Mouse (Mus musculus) lung, adult 2 months (tissue): Measurements from ENCODE around the gene Mrnip. TPM values are rescaled to one million over a fixed set of nuclear protein-coding genes. Genes with fewer than 3 reads are reported as not detected.
A peak's percentile ranks its signal among the peaks of the same experiment; 100 is the strongest.

Experiments used
- DNase-seq: peaks from one replicate; pipeline ENCODE4 v3.0.0; 2022
- H3K4me1 ChIP-seq: fragments of 200-500 bp; 2 replicates; pipeline ENCODE4 v1.6.1; 2011; ENCODE audit warnings: low read length; ENCODE audit not compliant: control insufficient read depth, insufficient read depth
- H3K4me3 ChIP-seq: fragments of 200-500 bp; replicated peaks from 2 replicates; pipeline ENCODE3; 2011; ENCODE audit warnings: low read depth, mild to moderate bottlenecking, control low read depth, low read length; ENCODE audit errors: extremely low read depth
- CTCF ChIP-seq: fragments of 200-500 bp; IDR thresholded peaks from 2 replicates; pipeline ENCODE4 v1.5.1; 2011; ENCODE audit warnings: mild to moderate bottlenecking, low read length, control low read depth; ENCODE audit not compliant: insufficient read depth
- POLR2A ChIP-seq: fragments of 200-500 bp; IDR thresholded peaks from 2 replicates; pipeline ENCODE4 v1.6.1; 2011; ENCODE audit warnings: low read depth, mild to moderate bottlenecking, control low read depth, low read length, borderline replicate concordance; ENCODE audit errors: extremely low read depth
- WGBS: fragments of 180-500 bp; shearing (Covaris S2); methylation state at CpG from one replicate; pipeline ENCODE4 v1.1.7; 2018; 5-methylcytosine and 5-hydroxymethylcytosine counted together
- polyA plus RNA-seq: library from polyadenylated mRNA; depleted of rRNA; stranded (reverse); fragments of >200 nt; gene quantifications from 2 replicates; pipeline ENCODE4 v1.2.3, GENCODE M21; 2012

Mrnip gene
- polyA plus RNA-seq, 1 experiment = 4.5 TPM

DNA sequence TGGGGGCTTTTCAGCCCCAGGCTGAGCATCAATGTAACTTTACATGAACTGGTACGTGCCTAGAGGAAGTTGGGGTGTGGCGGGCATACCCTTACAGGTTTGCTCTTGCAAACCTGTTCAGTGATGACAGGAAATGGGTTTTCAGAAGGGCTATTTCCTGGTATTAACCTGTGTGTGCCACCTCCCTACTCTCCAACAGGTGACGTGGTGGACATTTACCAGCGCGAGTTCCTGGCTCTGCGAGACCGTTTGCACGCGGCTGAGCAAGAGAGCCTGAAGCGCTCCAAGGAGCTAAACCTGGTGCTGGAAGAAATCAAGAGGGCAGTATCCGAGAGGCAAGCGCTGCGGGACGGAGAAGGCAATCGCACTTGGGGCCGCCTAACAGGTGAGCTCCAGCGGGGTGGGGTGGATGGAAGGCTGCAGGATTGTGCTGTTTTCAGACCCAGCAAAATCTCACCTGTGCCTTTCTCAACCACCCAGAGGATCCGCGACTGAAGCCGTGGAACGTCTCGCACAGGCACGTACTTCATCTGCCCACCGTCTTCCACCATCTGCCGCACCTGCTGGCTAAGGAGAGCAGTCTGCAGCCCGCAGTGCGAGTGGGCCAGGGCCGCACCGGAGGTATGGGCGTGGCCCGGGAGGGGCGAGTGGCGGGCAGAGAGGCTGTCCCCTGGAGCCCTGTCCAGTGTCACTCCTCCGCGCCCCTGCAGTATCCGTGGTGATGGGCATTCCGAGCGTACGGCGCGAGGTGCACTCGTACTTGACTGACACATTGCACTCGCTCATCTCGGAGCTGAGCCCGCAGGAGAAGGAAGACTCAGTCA is 56.4 kb downstream of the Mrnip start:
- H3K4me1 ChIP-seq = peaks cover 31% of the 10 kb centered on the region
- no peak overlapping the region for H3K4me3 ChIP-seq
- TF ChIP-seq CTCF (no peak), POLR2A (no peak)
- no peak for DNase-seq
- WGBS = 54% methylated on average over 45 of the region's 45 CpGs

DNA sequence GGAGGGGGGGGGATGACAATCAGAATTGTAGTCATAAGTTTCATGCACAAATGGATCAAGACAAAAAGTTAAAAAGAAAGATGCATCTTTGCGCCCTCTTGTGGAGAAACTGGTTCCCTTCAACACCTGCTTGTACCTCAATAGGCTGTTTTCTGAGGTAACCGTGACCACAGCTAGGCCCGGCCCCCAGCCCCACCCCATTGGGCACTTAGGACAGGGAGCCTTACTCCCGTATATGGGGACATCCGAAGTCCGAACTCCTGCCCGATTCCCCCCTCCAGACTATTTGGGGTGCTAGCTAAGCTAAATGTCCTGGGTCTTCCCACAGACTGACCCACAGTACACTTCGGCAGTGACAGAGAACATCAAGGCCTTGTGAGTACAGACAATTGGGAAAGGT is 57.2 kb downstream of the Mrnip start:
- H3K4me3 ChIP-seq = no peak overlapping the region
- peak; percentile 47 for DNase-seq
- TF ChIP-seq POLR2A = no peak
- peak; percentile 41; the same call in 1 of the 2 replicates for TF ChIP-seq CTCF
- WGBS = 33% methylated on average over 8 of the region's 8 CpGs
- H3K4me1 ChIP-seq = peaks cover 29% of the 10 kb centered on the region

DNA sequence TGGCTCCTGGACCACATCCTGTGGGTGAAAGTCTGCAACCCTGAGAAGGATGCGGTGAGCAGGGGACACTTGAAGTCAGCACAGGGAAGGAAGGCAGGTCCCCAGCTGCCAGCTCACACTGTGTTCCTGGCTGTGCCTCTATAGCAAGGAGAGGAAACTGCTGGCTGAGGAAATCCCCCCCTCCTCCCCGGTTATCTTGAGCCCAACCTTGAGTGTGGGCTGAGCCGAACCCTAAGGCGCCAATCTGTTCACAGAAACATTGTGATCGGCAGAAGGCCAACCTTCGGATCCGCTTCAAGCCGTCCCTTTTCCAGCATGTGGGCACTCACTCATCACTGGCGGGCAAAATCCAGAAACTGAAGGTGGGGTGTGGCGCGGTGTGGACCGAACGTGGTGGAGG is 58.8 kb downstream of the Mrnip start:
- TF ChIP-seq POLR2A (no peak), CTCF (no peak)
- WGBS = 84% methylated on average over 13 of the region's 13 CpGs

DNA sequence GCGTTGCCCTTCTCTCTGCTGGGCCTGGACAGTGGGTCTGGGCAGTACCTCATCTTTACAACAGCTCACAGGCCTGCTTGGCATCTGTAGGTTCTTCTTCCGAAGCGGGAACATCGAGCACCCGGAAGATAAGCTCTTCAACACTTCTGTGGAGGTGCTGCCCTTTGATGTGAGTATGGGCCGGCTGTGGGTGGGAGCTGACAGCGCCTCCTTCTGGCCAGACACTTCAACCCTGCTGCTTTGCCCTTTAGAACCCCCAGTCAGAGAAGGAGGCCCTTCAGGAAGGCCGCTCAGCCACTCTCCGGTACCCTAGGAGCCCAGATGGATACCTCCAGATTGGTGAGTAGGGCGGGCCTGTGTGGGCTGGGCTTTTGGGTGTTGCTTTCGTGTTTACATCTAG is 59.7 kb downstream of the Mrnip start:
- H3K4me1 ChIP-seq = peaks cover 10% of the 10 kb centered on the region
- no peak overlapping the region for H3K4me3 ChIP-seq
- TF ChIP-seq CTCF (no peak), POLR2A (no peak)
- 80% methylated on average over 11 of the region's 11 CpGs for WGBS
- no peak for DNase-seq

More for the DNA sequence above, 58.8 kb downstream of the Mrnip start:
- no peak overlapping the region for H3K4me3 ChIP-seq
- peaks cover 14% of the 10 kb centered on the region for H3K4me1 ChIP-seq
- DNase-seq = no peak

DNA sequence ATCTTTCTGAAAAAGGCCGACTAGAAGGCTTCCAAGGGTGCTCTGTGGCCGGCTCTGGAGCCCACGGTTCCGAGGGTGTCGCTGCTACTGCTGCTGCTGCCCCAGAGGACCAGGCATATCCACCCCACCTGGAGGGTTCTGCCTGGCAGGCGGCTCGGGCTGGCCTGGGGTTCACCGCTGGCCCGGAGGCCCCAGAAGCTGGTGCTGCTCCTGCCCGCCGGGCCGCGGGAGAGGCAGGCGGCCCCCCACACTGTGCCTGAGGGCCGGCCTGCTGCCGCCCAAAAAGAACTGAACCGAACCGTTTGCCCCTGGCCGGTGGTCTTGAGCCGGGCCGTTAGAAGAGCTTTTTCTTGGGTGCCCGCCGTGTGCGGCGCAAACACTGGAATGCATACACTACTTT is 60.4 kb downstream of the Mrnip start:
- Histone ChIP-seq H3K4me1 (peaks cover 9% of the 10 kb centered on the region), H3K4me3 (no peak overlapping the region)
- 96% methylated on average over 25 of the region's 25 CpGs for WGBS
- no peak for TF ChIP-seq POLR2A
- TF ChIP-seq CTCF = no peak
- DNase-seq = no peak

DNA sequence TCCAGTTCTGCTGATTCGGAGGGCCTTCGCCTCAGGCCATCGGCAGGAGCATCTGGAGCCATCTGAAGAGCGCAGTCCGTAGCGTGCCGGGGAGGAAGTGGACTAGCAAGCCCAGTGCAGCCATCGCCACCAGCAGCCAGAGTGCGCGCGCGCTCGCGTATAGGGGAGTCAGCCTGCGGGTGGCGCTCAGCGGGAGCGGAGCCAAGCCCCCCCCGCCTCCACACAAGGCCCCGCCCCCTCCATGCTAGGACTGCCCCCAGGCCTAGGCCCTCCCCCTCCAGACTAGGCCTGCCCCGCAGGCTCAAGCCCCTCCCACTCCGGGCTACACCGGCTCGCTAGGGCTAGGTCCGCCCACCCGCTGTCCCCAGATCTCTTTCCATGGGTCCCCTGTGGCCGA is 62.3 kb downstream of the Mrnip start:
- peak; percentile 87 for DNase-seq
- under 1% methylated on average over 25 of the region's 27 CpGs for WGBS
- peak overlapping the region; percentile 72 for H3K4me3 ChIP-seq
- H3K4me1 ChIP-seq = peaks cover 6% of the 10 kb centered on the region
- TF ChIP-seq CTCF (no peak), POLR2A (no peak)

DNA sequence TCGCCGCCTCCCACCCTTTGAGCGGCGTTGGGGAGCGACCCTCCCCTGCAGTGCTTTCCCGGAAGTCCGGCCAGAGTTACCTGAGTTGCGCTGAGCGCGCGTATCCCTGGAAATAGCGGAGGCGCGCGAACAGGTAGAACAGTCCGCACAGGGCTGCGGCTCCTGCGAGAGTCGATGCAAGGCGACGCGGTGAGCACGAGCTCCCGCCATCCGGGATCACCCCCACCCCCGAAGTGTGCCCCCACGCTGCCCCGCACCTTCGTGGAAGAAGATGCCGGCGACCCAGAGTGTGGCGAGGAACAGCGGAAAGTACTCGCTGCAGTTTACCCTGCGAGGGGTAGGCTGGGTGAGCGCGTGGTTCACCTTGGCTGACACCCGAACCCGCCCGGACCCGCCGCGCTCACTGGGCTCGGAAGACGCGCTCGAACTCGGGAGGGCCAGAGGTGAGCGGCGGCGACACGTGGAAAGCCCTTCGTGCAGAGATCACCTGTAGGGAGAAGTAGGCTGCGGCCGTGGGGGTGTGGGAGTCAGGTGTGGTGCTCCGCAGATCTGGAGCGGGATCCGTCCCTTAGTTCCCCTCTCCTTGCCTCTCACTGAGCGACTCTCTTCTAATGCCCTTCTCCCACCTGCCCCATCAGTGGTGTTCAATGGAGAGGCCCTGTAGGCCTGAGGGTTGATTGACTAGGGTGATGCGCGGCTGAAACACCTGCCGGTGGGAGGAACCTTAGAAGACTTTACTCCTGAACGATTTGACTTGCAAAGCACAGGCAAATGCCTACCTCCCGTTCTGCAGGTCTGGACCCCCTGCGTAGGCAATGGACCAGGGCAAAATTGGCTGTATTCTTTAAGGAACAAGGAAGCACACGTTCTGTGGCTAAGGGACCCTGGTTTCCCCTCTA is 62.9 kb downstream of the Mrnip start:
- 7% methylated on average over 66 of the region's 66 CpGs for WGBS
- no peak for DNase-seq
- H3K4me3 ChIP-seq = peak overlapping the region; percentile 72
- TF ChIP-seq CTCF = no peak
- TF ChIP-seq POLR2A = no peak
- peaks cover 6% of the 10 kb centered on the region for H3K4me1 ChIP-seq

DNA sequence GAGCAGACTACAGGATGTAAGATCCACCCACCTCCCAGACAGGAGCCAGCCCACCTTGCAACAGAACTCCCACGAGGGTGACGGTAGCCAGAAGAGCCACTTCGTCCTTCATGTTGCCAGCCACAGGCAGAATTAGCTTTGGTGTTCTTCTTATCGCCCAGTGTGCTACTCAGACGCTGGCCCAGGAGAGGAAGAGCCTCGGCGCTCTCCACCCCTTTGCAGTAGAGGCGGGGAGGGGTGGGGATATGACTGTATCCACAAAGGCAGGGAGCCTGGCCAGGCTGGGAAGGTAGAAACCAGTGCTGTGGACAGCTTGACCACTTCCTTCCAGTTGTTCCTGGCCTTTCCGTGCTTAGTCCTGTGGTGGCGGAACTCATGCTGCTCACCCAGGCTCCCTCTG is 64.1 kb downstream of the Mrnip start, which contains the start of gene Ltc4s:
Gene Ltc4s (minus strand): TSS at position 293 of the 400 bp plus-strand sequence.
- WGBS = 55% methylated on average over 10 of the region's 10 CpGs
- peak within 1 kb of the TSS; percentile 22 for H3K4me3 ChIP-seq
- peaks cover 6% of the 10 kb centered on the region for H3K4me1 ChIP-seq
- no peak for DNase-seq
- TF ChIP-seq POLR2A (no peak), CTCF (no peak)
